Mouse (Mus musculus) monocyte, adult 2 months (primary cell): ENCODE measurements around the gene Megf9.

Source experiments
- DNase-seq, 2 experiments: peaks; one replicate each; pipeline ENCODE4 v3.0.0; 2022; ENCODE audit warnings: low spot score in 2 of 2, low read depth in 1 of 2

Gene Megf9

GRCm38 (mm10) chr4:70523346-70523745 is 11.4 kb downstream of the Megf9 start:
- no peak for DNase-seq

DNA sequence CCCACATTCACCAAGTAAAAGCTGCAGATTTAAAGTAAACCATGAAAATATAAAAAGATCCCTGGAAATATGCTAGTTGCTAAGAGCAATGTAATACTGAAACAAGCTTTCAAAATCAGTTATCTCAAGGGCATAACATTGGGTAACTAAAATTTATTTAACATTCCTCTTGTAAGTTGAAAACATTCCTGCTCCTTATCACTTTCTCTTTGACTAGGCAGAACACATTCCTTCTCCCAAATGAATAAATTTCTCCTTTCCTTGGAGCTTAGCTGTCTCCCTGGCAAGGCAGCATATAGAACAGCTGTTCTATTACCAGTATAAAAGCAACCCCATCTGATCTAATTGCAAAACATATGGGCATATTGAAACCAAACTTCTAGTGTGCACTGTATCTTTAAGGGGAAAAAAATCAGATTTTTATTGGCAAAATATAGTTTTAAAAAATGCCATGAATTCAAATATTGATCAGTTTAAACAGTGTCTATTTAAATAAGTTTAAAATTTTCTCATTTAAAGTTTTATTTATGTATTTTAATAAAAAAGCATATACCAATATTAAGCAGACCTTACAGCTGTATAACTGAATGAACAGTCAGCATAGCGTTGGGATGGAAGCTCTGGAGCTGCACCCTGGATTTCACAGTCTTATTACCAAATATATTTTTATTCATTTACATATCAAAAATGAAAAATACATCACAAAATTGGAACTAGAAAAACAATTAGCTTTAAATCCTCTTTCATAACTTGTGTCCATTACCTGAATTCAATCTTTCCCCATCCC is 13.1 kb downstream of the Megf9 start:
- DNase-seq, result no peak

DNA sequence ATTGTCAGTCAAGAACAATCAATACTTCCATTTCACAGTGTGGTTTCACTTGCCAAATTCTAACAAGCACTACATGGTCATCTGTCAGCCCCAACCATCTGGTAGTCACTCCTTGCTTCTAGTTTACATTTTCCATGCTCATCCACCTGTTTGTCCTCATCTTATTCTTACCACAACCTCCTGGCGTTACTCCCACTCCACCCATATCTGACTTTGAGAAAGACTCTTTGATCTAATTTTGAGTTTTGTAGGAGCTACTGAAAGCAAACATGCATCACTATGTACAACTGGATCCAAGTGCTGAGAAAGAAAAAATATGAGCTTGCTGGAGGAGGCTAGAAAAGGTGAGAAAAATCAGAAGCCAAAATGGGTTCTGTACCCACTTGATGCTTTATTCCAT is 17.1 kb downstream of the Megf9 start:
- no peak for DNase-seq

GRCm38 (mm10) chr4:70516289-70516688 is 18.5 kb downstream of the Megf9 start:
- DNase-seq, result no peak

DNA sequence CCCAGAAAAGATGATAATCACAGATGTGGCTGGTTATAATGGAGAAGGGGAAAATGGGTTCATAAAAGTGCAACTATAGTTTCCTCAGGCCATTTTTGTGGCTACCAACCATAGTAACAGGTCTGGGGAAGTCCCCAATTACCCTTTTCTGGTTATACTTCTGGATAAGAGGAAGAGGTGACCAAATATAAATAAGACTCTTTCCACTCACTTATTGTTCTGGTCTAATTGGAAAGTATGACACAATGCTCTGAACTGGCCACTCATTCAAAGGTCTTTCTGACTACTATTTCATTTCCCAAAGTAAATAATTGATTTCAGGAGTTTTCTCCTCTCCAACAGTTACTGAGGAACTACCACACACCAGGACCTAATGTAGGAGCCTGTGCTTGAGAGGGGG is 19.3 kb downstream of the Megf9 start:
- no peak for DNase-seq

DNA sequence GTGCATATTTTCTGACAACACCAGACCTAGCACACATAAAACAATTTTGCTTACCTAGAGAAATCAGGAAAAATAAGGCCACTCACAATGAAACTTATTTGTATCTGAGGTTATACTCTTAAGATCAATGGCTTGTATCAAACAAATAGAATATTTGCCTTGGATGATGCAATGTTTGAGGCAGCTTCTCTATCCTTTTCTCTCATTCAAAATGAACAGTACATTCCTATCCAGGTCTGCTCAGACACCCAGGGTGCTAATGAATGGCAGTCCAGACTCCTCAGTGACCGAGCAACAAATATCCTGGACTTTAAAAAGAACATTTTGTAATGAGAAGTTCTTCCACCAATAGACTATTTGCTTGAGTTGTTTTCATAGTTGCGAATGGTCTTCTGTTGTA is 24.8 kb downstream of the Megf9 start:
- DNase-seq, result no peak

GRCm38 (mm10) chr4:70509565-70509964 is 25.2 kb downstream of the Megf9 start:
- DNase-seq, result no peak

GRCm38 (mm10) chr4:70508207-70508606 is 26.6 kb downstream of the Megf9 start:
- DNase-seq, result no peak

DNA sequence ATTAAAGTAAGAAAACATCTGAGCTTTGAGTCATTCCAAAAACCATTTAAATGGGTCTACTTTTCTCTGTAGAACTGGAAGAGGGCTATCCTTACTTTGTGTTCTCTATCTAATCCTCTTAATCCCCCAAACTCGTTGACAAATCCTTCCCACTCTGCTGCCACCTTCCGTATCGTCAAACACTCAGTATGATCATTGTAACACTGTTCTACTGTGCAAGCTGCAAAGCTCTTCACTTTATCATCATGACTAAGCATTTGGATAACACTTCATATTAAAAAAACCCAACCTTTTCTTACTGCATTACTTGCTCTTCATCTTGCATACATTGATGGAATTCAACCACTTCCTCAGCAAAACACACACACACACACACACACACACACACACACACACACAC is 28.8 kb downstream of the Megf9 start:
- no peak for DNase-seq

DNA sequence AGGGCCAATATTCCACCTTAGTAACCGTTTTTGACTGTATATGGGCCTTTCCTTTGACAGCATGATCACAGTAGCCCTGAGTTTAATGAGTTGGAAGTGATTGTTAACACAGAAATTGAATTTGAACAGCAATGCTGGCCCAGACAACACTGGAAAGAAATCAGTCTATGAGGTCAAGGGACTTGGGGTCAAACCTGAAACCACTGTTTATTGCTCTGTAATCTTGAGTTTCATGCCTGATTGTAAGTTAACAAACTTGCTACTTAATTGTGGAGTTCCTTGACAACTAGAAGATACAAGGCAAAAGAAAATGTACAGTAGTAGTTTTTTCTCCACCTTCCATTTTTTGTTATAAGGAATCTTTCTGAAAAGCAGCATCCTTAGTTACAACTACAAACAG is 31.0 kb downstream of the Megf9 start:
- DNase-seq, result no peak

- DNase-seq, result no peak
These were observed 35.5 kb downstream of the Megf9 start for GRCm38 (mm10) chr4:70499285-70499684.

DNA sequence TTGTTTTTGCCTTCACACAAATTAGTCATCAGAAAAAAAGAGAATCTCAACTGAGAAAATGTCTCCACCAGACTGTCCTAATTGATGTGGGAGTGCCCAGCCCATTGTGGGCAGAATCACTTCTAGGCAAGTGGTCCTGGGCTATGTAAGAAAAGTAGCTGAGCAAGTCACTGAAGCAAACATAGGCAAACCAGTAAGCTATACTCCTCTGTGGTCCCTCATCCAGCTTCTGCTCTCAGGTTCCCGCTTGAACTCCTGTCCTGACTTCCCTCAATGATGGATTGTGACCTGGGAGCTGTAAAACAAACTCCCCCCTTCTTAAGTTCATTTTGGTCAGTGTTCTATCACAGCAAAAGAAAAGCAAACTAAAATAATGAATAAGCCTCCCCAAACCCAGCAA is 37.8 kb downstream of the Megf9 start:
- no peak for DNase-seq

- no peak for DNase-seq
These were observed 45.0 kb downstream of the Megf9 start for GRCm38 (mm10) chr4:70489792-70490191.

DNA sequence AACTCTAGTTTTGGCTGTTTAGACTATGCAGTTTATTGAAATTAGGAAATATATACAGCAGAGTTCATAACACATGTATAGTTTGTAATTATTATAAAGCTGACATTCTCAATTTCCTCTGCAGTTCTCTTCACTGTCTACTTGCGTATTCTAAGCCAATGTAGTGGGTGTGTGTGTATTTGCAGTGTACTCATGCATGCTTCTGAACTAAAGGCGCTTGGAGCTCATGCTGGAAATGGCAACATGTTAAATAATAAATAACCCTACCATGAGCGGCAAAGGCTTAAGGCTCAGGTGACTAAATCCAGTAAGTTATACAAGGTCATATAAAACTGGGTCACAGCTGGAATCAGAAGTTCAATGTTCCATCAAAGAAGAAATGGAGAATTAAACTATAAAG is 46.4 kb downstream of the Megf9 start:
- DNase-seq, result no peak

GRCm38 (mm10) chr4:70484134-70484533 is 50.7 kb downstream of the Megf9 start:
- no peak for DNase-seq

GRCm38 (mm10) chr4:70481931-70482330 is 52.9 kb downstream of the Megf9 start:
- no peak for DNase-seq

- DNase-seq, result no peak
These were observed 63.4 kb downstream of the Megf9 start for GRCm38 (mm10) chr4:70471398-70471797.

GRCm38 (mm10) chr4:70465921-70466689 is 68.7 kb downstream of the Megf9 start:
- DNase-seq, result no peak

- no peak for DNase-seq
These were observed 71.5 kb downstream of the Megf9 start for GRCm38 (mm10) chr4:70463302-70463701.

DNA sequence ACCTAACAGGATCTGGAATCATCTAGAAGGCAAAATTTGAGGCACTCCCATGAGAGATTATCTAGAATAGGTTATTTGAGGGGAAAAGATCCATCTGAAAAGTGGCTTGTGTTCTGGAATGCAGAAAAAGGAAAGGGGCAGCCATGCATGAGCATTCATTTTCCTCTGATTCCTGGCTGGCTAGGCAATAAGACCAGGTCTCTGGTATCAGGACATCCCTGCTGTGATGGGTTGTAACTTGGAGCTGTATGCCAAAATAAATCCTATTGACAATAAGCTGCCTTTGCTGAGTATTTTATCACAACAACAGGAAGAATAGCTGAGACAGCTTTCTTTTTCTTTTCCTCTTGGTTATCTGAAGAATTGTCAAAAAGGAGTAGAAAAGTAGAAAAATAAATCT is 73.4 kb downstream of the Megf9 start:
- DNase-seq, result no peak

DNA sequence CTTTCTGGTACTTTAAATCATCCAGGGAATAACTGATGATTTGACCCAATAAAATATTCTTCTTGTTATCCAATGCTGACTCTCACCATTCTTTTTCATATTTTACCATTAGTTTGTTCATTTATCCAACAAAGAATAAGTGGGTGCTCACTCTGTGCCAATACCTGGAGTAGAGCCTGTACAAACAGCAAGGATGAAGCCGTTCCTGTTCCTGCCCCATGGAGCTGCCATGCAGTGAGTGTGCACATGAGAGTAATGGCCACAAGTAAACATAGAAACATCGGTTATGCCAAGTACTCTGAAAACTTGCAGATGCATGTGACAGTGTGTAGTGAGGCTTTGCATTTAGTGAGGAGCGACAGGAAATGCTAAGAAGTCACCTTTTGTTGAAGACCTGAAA is 82.6 kb downstream of the Megf9 start:
- DNase-seq, result no peak

GRCm38 (mm10) chr4:70451750-70452149 is 83.0 kb downstream of the Megf9 start:
- DNase-seq, result no peak

DNA sequence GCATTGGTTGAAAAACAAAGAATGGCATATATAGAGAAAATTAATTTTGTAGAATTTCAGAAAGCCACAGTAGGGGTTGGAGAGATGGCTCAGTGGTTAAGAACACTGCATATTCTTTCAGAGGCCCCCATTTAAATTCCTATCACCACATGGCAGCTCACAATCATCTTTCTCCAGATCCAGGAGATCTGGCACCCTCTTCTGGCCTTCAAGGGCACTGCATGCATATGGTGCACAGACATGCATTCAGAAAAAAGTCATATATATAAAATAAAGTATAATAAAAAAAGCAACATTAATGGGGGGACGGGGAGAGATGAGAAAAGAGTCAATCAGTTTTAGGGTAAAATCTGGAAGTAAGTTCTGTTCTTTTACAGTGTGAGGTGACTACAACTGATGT is 85.1 kb downstream of the Megf9 start:
- no peak for DNase-seq
